Mouse (Mus musculus) T-helper 1 cell (primary cell): ENCODE results near the gene Gm17535.
"Not testable (repeated sequence)": the region's sequence is repeated elsewhere in the genome, so short reads cannot be mapped to it uniquely, and the experiment has no call there.

Experiments
- in situ Hi-C: fragments of 300-600 bp; cut with MboI, MseI; formaldehyde crosslinking; loops from one replicate; pipeline ENCODE4 v1.15.1; 2025; ENCODE audit warnings: high pct_unique_total_duplicates

Gm17535 gene

DNA sequence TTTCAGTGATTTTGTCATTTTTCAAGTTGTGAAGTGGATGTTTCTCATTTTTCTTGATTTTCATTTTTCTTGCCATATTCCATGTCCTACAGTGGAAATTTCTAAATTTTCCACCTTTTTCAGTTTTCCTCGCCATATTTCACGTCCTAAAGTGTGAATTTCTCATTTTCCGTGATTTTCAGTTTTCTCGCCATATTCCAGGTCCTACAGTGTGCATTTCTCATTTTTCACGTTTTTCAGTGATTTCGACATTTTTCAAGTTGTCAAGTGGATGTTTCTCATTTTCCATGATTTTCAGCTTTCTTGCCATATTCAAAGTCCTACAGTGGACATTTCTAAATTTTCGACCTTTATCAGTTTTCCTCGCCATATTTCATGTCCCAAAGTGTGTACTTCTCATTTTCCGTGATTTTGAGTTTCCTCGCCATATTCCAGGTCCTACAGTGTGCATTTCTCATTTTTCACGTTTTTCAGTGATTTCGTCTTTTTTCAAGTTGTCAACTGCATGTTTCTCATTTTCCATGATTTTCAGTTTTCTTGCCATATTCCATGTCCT, 9.4 kb upstream of the Gm17535 start, which contains the start of gene Gm10717:
Gene Gm10717, plus strand, starts transcription at position 506 of the 556 bp plus-strand sequence.
- in situ Hi-C loops, result not testable (repeated sequence)

DNA sequence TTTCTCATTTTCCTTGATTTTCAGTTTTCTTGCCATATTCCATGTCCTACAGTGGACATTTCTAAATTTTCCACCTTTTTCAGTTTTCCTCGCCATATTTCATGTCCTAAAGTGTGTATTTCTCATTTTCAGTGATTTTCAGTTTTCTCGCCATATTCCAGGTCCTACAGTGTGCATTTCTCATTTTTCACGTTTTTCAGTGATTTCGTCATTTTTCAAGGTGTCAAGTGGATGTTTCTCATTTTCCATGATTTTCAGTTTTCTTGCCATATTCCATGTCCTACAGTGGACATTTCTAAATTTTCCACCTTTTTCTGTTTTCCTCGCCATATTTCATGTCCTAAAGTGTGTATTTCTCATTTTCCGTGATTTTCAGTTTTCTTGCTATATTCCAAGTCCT, 8.7 kb upstream of the Gm17535 start:
- in situ Hi-C loops, result not testable (repeated sequence)

DNA sequence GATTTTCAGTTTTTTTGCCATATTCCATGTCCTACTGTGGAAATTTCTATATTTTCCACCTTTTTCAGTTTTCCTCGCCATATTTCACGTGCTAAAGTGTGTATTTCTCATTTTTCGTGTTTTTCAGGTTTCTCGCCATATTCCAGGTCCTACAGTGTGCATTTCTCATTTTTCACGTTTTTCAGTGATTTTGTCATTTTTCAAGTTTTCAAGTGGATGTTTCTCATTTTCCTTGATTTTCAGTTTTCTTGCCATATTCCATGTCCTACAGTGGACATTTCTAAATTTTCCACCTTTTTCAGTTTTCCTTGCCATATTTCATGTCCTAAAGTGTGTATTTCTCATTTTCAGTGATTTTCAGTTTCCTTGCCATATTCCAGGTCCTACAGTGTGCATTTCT, 8.3 kb upstream of the Gm17535 start:
- in situ Hi-C loops, result not testable (repeated sequence)

DNA sequence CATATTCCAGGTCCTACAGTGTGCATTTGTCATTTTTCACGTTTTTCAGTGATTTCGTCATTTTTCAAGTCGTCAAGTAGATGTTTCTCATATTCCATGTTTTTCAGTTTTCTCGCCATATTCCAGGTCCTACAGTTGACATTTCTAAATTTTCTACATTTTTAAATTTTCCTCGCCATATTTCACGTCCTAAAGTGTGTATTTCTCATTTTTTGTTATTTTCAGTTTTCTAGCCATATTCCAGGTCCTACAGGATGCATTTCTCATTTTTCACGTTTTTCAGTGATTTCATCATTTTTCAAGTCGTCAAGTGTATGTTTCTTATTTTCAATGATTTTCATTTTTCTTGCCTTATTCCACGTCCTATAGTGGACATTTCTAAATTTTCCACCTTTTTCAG, 7.7 kb upstream of the Gm17535 start:
- in situ Hi-C loops, result not testable (repeated sequence)

DNA sequence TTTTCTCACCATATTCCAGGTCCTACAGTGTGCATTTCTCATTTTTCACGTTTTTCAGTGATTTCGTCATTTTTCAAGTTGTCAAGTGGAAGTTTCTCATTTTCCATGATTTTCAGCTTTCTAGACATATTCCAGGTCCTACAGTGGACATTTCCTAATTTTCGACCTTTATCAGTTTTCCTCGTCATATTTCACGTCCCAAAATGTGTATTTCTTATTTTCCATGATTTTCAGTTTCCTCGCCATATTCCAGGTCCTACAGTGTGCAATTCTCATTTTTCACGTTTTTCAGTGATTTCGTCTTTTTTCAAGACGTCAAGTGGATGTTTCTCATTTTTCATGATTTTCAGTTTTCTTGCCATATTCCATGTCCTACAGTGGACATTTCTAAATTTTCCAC, 7.2 kb upstream of the Gm17535 start:
- in situ Hi-C loops, result not testable (repeated sequence)

DNA sequence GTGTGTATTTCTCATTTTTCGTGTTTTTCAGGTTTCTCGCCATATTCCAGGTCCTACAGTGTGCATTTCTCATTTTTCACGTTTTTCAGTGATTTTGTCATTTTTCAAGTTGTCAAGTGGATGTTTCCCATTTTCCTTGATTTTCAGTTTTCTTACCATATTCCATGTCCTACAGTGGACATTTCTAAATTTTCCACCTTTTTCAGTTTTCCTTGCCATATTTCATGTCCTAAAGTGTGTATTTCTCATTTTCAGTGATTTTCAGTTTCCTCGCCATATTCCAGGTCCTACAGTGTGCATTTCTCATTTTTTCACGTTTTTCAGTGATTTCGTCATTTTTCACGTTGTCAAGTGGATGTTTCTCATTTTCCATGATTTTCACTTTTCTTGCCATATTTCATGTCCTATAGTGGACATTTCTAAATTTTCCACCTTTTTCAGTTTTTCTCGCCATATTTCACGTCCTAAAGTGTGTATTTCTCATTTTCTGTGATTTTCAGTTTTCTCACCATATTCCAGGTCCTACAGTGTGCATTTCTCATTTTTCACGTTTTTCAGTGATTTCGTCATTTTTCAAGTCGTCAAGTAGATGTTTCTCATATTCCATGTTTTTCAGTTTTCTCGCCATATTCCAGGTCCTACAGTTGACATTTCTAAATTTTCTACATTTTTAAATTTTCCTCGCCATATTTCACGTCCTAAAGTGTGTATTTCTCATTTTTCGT, 5.0 kb upstream of the Gm17535 start:
- in situ Hi-C loops, result not testable (repeated sequence)

DNA sequence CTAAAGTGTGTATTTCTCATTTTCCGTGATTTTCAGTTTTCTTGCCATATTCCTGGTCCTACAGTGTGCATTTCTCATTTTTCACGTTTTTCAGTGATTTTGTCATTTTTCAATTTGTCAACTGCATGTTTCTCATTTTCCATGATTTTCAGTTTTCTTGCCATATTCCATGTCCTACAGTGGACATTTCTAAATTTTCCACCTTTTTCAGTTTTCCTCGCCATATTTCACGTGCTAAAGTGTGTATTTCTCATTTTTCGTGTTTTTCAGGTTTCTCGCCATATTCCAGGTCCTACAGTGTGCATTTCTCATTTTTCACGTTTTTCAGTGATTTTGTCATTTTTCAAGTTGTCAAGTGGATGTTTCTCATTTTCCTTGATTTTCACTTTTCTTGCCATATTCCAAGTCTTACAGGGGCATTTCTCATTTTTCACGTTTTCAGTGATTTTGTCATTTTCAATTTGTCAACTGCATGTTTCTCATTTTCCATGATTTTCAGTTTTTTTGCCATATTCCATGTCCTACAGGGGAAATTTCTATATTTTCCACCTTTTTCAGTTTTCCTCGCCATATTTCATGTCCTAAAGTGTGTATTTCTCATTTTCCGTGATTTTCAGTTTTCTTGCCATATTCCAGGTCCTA, 3.6 kb upstream of the Gm17535 start:
- in situ Hi-C loops, result not testable (repeated sequence)

DNA sequence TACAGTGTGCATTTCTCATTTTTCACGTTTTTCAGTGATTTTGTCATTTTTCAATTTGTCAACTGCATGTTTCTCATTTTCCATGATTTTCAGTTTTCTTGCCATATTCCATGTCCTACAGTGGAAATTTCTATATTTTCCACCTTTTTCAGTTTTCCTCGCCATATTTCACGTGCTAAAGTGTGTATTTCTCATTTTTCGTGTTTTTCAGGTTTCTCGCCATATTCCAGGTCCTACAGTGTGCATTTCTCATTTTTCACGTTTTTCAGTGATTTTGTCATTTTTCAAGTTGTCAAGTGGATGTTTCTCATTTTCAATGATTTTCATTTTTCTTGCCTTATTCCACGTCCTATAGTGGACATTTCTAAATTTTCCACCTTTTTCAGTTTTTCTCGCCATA, 2.2 kb downstream of the Gm17535 start, which contains the start of gene Gm10715:
Gene Gm10715, plus strand, starts transcription at position 301 of the 400 bp plus-strand sequence.
- in situ Hi-C loops, result not testable (repeated sequence)

DNA sequence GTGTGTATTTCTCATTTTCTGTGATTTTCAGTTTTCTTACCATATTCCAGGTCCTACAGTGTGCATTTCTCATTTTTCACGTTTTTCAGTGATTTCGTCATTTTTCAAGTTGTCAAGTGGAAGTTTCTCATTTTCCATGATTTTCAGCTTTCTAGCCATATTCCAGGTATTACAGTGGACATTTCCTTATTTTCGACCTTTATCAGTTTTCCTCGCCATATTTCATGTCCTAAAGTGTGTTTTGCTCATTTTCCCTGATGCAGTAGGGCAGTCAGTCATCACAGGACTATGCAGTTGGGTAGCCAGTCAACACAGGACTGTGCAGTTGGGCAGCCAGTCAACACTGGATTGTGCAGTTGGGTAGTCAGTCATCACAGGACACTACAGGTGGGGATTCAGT, 3.8 kb downstream of the Gm17535 start:
- in situ Hi-C loops, result not testable (repeated sequence)
